Mouse (Mus musculus) E14TG2a.4 (cell line): ENCODE measurements around the gene Il34.

Experiments used
- H3K27me3 ChIP-seq: 2 replicates; pipeline ENCODE4 v1.6.1; 2014; ENCODE audit warnings: low read length, control low read depth; ENCODE audit not compliant: insufficient read depth
- H3K36me3 ChIP-seq: 2 replicates; pipeline ENCODE4 v1.6.1; 2014; ENCODE audit warnings: low read length, control low read depth; ENCODE audit not compliant: insufficient read depth
- H3K4me1 ChIP-seq: replicated peaks from 2 replicates; pipeline ENCODE4 v1.6.1; 2014; ENCODE audit warnings: low read depth, low read length, control low read depth
- H3K4me3 ChIP-seq: replicated peaks from 2 replicates; pipeline ENCODE4 v1.5.1; 2014; ENCODE audit warnings: mild to moderate bottlenecking, low read length
- H3K9me3 ChIP-seq: 2 replicates; pipeline ENCODE4 v1.6.1; 2014; ENCODE audit warnings: low read length, control low read depth
- CTCF ChIP-seq: conservative IDR thresholded peaks from 2 replicates; pipeline ENCODE4 v1.5.1; 2014; ENCODE audit warnings: low read length
- NANOG ChIP-seq: IDR thresholded peaks from 2 replicates; pipeline ENCODE4 v1.6.1; 2014; ENCODE audit warnings: borderline replicate concordance, low read length, mixed read lengths
- POU5F1 ChIP-seq: IDR thresholded peaks from 2 replicates; pipeline ENCODE4 v1.6.1; 2014; ENCODE audit warnings: low read length, borderline replicate concordance

Il34 gene

GRCm38 (mm10) chr8:110805669-110806068 lies at the start of gene Il34:
Il34 (minus strand) TSS chr8:110805924.
- Histone ChIP-seq H3K27me3 (peaks cover 7% of the 10 kb centered on the region), H3K36me3 (peaks cover 27% of the 10 kb centered on the region), H3K4me1 (peaks cover 39% of the 10 kb centered on the region), H3K4me3 (peak within 1 kb of the TSS; percentile 37; the same call in 1 of the 2 replicates), H3K9me3 (no peaks in the 10 kb centered on the region)
- TF ChIP-seq NANOG (no peak), POU5F1 (no peak), CTCF (no peak)

GRCm38 (mm10) chr8:110851186-110851585 lies 45.5 kb upstream of the Il34 start:
- Histone ChIP-seq H3K4me1 (peaks cover 14% of the 10 kb centered on the region), H3K4me3 (no peak overlapping the region), H3K9me3 (no peaks in the 10 kb centered on the region), H3K27me3 (no peaks in the 10 kb centered on the region), H3K36me3 (peaks cover 75% of the 10 kb centered on the region)
- TF ChIP-seq NANOG (no peak), CTCF (no peak), POU5F1 (no peak)

DNA sequence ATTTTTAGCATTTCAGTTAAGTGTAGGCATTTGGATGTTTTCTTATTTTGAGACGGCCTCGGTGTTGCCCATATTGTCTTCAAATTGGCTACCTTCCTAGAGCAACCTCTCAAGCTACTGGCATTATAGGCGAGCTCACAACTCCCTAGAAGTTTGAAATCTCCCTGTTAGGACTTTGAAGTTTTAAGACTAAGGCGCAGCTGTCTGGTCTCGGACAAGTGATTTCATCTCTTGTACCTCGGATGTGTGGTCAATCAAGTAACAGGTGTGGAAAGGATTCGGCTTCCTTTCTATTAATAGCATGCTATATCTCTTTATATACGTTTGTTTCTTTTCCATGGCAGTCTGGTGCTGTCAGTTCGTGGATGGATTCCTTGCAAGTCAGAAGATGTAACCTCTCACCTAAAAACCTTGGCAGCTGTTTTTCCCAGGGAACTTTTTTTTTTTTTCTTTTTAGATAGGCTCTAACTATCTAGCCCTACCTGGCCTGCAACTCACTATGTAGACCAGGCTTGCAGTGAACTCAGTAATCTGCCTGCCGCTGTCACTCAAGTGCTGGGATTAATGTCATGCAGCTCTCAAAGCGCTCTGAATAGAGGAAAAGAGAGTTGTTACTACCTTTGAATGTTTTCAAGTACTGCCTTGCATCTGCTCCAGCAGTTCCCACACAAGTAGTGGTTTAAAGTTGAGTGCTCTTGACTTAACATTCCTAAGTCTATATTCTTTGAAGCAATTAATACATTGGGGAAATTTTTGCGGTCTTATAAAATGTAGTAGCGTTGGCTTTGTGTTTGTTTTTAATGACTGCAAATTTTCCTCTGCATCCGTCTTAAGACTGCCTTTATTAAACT lies 42.1 kb upstream of the Il34 start:
- Histone ChIP-seq H3K4me1 (peaks cover 39% of the 10 kb centered on the region), H3K4me3 (peak overlapping the region; percentile 99), H3K36me3 (peaks cover 72% of the 10 kb centered on the region), H3K27me3 (no peaks in the 10 kb centered on the region), H3K9me3 (no peaks in the 10 kb centered on the region)
- no peak for TF ChIP-seq NANOG
- no peak for TF ChIP-seq CTCF
- no peak for TF ChIP-seq POU5F1

DNA sequence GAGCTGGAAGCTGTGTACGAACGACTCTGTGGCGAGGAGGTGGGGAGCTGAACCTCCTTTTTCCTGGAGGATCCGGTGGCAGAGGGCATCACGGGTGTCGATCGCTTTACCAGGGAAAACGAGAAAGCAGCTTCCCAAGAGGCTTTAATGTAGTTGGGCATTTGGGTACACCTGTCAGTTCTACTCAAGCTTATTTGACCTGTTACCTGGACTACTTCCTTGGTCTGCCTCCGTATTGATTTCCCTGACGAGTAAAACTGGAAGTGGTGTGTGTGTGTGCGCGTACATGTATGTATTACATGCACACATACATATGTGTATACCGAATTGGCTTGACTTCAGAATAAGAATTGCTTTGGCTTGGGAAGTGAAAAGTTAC lies 41.4 kb upstream of the Il34 start:
- Histone ChIP-seq H3K27me3 (no peaks in the 10 kb centered on the region), H3K36me3 (peaks cover 72% of the 10 kb centered on the region), H3K9me3 (no peaks in the 10 kb centered on the region), H3K4me3 (peak overlapping the region; percentile 99), H3K4me1 (peaks cover 44% of the 10 kb centered on the region)
- TF ChIP-seq POU5F1 (no peak), CTCF (no peak), NANOG (no peak)

GRCm38 (mm10) chr8:110846405-110847170 lies 40.9 kb upstream of the Il34 start, which contains the start of the genes Cog4 and Sf3b3:
Cog4 (plus strand) TSS chr8:110846600.
Sf3b3 (minus strand) TSS chr8:110846787.
- Histone ChIP-seq H3K36me3 (peaks cover 71% of the 10 kb centered on the region), H3K27me3 (no peaks in the 10 kb centered on the region), H3K9me3 (no peaks in the 10 kb centered on the region), H3K4me1 (peaks cover 46% of the 10 kb centered on the region), H3K4me3 (peak within 1 kb of the TSS; percentile 99)
- TF ChIP-seq CTCF (no peak), NANOG (no peak), POU5F1 (no peak)

DNA sequence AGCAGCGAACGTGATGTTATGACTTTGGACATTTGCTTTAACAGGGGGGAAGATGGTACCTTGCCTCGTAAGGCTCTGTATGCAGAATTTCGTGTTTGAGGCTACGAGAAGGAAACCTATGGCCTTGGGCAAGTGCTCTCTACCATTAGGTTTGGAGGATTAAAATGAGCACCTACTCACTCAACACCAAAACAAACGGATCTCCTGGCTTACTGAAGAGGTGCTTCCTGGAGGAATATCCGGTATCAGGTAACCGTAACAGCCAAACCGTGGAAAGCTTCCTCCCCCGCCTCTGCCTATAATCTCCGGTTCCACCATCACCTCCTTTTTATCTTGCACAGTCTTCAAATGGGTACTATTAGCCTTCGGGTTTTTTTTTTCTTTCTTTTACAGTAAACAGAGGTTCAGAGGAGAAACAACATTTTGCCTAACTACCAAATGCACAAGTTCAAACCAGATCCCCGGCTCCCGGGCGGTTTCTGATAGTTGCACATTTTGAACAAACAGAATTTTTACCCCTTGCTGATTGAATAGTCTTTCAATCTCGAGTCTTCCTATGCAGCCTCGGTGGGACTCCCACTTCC lies 40.2 kb upstream of the Il34 start:
- Histone ChIP-seq H3K27me3 (no peaks in the 10 kb centered on the region), H3K4me3 (peak overlapping the region; percentile 99), H3K36me3 (peaks cover 71% of the 10 kb centered on the region), H3K9me3 (no peaks in the 10 kb centered on the region), H3K4me1 (peaks cover 53% of the 10 kb centered on the region)
- no peak for TF ChIP-seq POU5F1
- no peak for TF ChIP-seq NANOG
- no peak for TF ChIP-seq CTCF

- TF ChIP-seq CTCF (no peak), NANOG (no peak), POU5F1 (no peak)
- H3K4me1 ChIP-seq, result peaks cover 54% of the 10 kb centered on the region
- H3K9me3 ChIP-seq, result no peaks in the 10 kb centered on the region
- H3K4me3 ChIP-seq, result peak overlapping the region; percentile 99
- peaks cover 71% of the 10 kb centered on the region for H3K36me3 ChIP-seq
- H3K27me3 ChIP-seq, result no peaks in the 10 kb centered on the region
These were observed 39.2 kb upstream of the Il34 start for GRCm38 (mm10) chr8:110844941-110845340.

- Histone ChIP-seq H3K36me3 (peaks cover 75% of the 10 kb centered on the region), H3K4me3 (no peak overlapping the region), H3K27me3 (no peaks in the 10 kb centered on the region), H3K9me3 (no peaks in the 10 kb centered on the region), H3K4me1 (peaks cover 53% of the 10 kb centered on the region)
- no peak for TF ChIP-seq POU5F1
- TF ChIP-seq NANOG, result no peak
- TF ChIP-seq CTCF, result no peak
These were observed 37.5 kb upstream of the Il34 start for GRCm38 (mm10) chr8:110843207-110843606.
